Mouse (Mus musculus): ENCODE measurements at regions not wholly inside any gene's neighbourhood (a gene's known extent, or its start where the extent isn't known, plus 50 kb on each side); places are given as distances from the start of the nearest gene placed in this dataset.

DNA sequence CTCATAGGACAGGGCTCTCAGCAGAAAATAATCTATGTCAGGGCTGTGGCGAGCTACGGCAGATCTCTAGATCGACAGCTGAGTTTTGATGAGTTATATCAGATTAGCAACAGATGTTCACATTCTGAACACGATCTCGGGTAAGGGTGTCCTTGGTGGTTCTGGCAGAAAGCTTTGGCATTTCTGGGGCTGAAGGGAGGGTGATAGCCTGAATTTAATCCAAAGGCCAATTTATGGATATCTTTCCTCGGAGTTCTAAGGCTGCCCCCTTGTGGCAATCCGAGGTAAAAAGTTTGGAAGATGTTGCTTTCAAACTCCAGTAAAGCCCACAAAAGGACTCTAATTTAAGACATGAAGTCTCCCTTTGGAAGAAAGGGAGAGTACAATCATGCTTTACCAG is 101.3 kb upstream of the Luzp2 start:
- peak; percentile 1 for DNase-seq (ENCODE audit: low spot score)

DNA sequence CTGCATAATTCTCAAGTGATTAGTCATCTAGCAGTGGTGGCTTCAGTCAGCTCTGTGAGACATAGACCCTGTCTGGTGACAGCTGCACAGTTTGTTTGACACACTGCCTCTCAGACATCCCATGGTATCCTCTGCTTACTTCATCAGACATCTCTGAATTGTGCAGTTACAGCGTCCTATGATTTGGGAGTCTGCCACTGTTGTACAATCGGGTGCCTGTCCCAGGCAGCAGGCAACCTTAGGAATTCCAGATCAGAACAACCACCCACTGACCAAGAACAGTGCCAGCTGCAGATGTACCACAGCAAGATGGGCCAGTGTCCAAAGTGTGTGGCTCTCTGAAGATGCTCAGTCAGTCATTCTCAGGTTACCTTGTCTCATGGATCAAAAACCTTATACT is 100.4 kb upstream of the Luzp2 start:
- no peak for DNase-seq (ENCODE audit: low spot score)

DNA sequence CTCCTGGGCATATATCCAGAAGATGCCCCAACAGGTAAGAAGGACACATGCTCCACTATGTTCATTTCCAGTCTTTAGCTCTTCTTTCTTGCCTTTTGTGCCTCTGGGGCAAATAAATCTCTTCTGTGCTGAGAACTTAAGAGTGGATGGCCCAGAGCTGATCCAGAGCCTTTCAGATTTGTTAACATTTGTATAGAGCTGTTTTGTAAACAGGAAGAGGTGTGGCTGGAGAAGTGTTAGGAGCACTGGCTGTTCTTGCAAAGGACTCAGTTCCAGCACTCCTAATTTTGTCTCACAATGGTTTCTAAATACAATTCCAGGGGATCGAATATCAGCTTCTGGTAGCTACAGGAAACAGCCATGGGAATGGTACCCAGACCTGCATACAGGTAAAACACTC is 68.0 kb upstream of the Luzp2 start:
- DNase-seq (ENCODE audit: low spot score), result no peak

DNA sequence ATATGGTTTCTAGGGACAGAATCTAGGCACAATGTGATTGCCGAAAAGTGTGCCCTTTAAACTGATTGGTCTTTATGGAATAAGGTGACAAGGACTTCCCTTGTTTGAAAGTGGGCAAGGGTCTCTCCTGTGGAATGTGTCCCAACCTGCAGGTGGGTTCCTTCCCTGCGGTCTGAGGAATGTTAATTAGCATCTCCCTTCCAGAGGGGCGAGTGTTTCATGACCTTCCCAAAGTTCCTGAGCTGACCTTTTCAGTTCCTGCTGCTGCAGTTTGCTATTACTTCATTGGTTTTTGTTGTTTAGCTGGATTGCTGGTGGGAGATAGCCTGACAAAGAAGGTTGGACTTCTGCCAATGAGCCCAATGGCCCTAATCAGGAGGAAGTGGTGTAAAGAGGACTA is 66.6 kb upstream of the Luzp2 start:
- no peak for DNase-seq (ENCODE audit: low spot score)

DNA sequence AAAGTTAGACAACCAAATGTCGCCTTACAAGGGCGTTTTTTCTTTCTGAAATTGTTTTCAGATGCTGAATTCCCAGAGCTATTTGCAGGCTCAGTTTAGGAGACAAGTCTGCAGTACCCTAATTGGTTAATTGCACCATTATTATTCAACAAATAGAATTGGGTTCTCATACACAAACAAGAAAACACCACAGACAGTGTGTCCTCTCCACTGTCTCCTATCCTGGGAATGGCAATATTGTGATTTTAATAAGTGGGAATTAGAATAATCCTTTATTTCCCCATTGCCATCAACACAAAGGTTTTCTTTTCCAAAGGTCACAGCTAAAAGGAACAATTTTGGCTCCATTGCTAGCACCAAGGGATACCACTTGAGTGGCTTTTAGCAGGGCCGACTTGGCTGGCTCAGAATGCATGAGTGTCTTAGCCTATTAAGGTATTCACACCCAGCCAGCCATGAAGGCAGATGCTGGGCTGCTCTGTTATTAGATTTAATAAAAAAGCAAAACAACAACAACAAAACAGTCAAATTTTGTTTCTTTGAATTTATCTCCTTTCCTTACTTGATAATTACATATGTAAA is 53.3 kb upstream of the Luzp2 start:
- no peak for DNase-seq (ENCODE audit: low spot score)

DNA sequence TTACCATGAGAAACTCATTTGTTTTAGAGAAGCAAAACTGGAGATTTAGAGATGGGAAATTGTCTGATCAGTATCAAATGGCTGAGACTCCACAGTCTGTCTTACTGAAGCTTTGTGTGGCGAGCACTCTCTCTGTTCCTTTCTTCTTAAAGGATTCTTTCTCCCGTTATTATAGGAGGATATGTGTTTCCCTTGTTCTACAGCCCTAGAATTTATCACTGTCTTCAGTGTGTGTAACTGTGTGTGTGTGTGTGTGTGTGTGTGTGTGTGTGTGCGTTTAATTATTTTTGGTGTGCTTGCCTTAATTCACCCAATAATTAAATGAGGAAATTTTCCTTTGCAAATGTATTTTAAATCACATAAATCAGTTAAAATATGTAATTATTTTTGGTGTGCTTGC is 52.7 kb upstream of the Luzp2 start:
- no peak for DNase-seq (ENCODE audit: low spot score)

DNA sequence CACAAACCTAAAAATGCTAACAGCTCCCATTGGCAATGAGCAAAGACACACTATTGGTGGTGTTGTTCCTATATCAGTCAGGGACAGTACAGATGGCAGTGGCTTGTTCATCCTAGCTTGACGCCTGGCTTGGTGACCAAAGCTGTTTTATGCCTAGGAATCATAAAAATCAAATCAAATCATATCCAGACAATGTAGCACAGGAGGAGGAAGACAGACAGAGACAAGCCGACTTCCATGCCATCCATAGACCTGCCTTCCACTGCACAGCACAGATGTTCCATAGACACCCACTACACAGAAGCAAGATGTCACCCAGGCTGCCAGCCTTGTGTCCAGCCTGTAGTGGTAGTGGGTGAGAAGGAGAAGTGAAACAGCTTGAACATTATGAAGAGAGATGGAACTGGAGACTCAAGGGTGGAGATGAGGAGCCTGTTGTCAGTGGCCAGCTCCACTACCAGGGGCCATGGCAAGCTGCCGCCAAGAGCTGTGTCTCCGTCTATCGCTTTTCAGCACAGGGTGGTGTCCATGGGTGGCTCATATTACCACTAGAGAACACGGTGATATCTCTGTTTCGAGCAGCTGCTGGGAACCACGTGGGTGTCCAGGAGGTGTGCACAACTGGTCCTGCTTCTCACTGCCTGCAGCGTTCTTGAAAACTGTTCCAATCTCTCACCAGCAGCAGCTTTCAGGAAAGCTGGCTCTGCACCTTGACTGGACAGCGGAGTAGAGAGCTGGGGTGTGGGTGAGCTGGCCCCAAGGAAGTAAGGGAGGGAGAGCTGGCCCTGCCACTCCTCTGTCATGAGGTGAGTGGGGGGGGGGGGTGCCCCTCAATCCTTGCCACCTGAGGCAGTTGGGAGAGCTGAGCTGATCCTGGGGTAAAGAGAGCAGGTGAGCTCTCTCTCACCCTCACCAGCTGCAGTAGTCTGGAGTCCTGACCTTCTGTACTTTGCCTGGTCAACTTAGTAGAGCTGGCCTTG is 51.5 kb upstream of the Luzp2 start:
- no peak for DNase-seq (ENCODE audit: low spot score)
